Mouse (Mus musculus) kidney, adult 2 months (tissue): ENCODE results near the gene Gm17655.

Experiments used
- CTCF ChIP-seq: fragments of 200-500 bp; conservative IDR thresholded peaks from 2 replicates; pipeline ENCODE4 v1.5.1; 2011; ENCODE audit warnings: low read depth, mild to moderate bottlenecking, control low read depth, low read length, moderate library complexity, mixed read lengths; ENCODE audit not compliant: insufficient read depth, insufficient read length
- POLR2A ChIP-seq: fragments of 200-500 bp; IDR thresholded peaks from one replicate; pipeline ENCODE4 v1.6.1; 2011; ENCODE audit warnings: low read depth, low read length, control low read depth

DNA sequence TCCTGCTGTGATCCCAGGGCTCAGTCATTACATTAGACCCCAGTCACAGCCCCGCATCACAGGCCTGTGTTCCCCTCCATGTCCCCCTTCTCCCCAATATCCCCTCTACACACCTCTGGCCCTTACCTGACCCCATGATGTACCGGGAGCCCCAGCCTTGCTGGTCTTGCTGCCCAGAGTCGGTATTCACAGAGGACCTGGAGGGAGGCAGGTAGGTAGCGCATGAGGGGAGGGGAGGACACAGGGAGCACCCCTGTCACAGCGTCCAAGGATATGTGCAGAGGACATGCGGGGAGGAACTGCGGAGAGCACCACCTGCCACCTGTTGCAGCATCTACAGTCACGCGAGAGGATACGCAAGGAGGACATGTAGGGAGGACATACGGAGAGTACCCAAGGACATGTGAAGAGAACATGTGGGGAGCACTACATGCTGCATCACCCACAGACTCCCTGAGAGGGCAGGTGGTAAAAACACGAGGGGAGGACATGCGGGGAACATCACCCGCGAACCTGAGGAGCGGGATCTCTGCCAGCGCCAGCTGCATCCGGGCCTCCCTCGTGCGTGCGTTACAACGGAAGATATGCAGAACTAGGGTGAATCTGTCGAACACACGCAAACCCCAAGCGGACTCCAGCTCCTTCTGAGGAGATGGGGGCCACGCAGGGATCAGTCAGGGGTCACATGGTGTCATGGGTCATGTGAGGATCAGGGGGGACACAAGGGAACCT lies 34.0 kb upstream of the Gm17655 start:
- TF ChIP-seq POLR2A (no peak), CTCF (no peak)
